Mouse (Mus musculus): ENCODE data around the gene Blm.

Gene Blm

GRCm38 (mm10) chr7:80461891-80462290 is 73.0 kb downstream of the Blm start:
- no peak for DNase-seq (ENCODE audit: low read depth, low spot score)

GRCm38 (mm10) chr7:80460892-80461291 is 74.0 kb downstream of the Blm start:
- no peak for DNase-seq (ENCODE audit: low read depth, low spot score)

- DNase-seq (ENCODE audit: low read depth, low spot score) = no peak
Observed at GRCm38 (mm10) chr7:80460199-80460598, 74.7 kb downstream of the Blm start.

GRCm38 (mm10) chr7:80457831-80458343 is 77.0 kb downstream of the Blm start:
- no peak for DNase-seq (ENCODE audit: low read depth, low spot score)

GRCm38 (mm10) chr7:80457241-80457640 is 77.7 kb downstream of the Blm start:
- DNase-seq (ENCODE audit: low read depth, low spot score) = no peak

GRCm38 (mm10) chr7:80456327-80456726 is 78.6 kb downstream of the Blm start:
- no peak for DNase-seq (ENCODE audit: low read depth, low spot score)

GRCm38 (mm10) chr7:80455505-80456160 is 79.3 kb downstream of the Blm start:
- no peak for DNase-seq (ENCODE audit: low read depth, low spot score)

- no peak for DNase-seq (ENCODE audit: low read depth, low spot score)
Observed at GRCm38 (mm10) chr7:80454786-80455185, 80.1 kb downstream of the Blm start.

- no peak for DNase-seq (ENCODE audit: low read depth, low spot score)
Observed at GRCm38 (mm10) chr7:80453997-80454396, 80.9 kb downstream of the Blm start.

GRCm38 (mm10) chr7:80453121-80453520 is 81.8 kb downstream of the Blm start:
- no peak for DNase-seq (ENCODE audit: low read depth, low spot score)

- no peak for DNase-seq (ENCODE audit: low read depth, low spot score)
Observed at GRCm38 (mm10) chr7:80452241-80452640, 82.7 kb downstream of the Blm start.

- no peak for DNase-seq (ENCODE audit: low read depth, low spot score)
Observed at GRCm38 (mm10) chr7:80451550-80452232, 83.2 kb downstream of the Blm start.

GRCm38 (mm10) chr7:80450354-80450753 is 84.6 kb downstream of the Blm start:
- DNase-seq (ENCODE audit: low read depth, low spot score) = no peak

GRCm38 (mm10) chr7:80449620-80450091 is 85.3 kb downstream of the Blm start:
- DNase-seq (ENCODE audit: low read depth, low spot score) = no peak

GRCm38 (mm10) chr7:80447336-80447735 is 87.6 kb downstream of the Blm start:
- no peak for DNase-seq (ENCODE audit: low read depth, low spot score)

- DNase-seq (ENCODE audit: low read depth, low spot score) = no peak
Observed at GRCm38 (mm10) chr7:80446221-80446878, 88.6 kb downstream of the Blm start.

GRCm38 (mm10) chr7:80445492-80445891 is 89.4 kb downstream of the Blm start:
- DNase-seq (ENCODE audit: low read depth, low spot score) = no peak

GRCm38 (mm10) chr7:80444401-80445249 is 90.3 kb downstream of the Blm start:
- peak; percentile 18 for DNase-seq (ENCODE audit: low read depth, low spot score)

GRCm38 (mm10) chr7:80443124-80443523 is 91.8 kb downstream of the Blm start:
- no peak for DNase-seq (ENCODE audit: low read depth, low spot score)

- DNase-seq (ENCODE audit: low read depth, low spot score) = no peak
Observed at GRCm38 (mm10) chr7:80441986-80442904, 92.7 kb downstream of the Blm start.
